Mouse (Mus musculus) lung, embryonic 16.5 days (tissue): ENCODE data around the gene Commd1. TPM values are rescaled to one million over a fixed set of nuclear protein-coding genes. Genes with fewer than 3 reads are reported as not detected.
A peak's percentile ranks its signal among the peaks of the same experiment; 100 is the strongest.

ENCODE experiments used
- ATAC-seq: fragments of 200-750 bp; cut with Nextera tagmentation; 2 replicates; pipeline ENCODE4 v1.8.0; 2017; ENCODE audit warnings: low read depth, mild to moderate bottlenecking, moderate library complexity
- H3K27ac ChIP-seq: fragments of 300-500 bp; sonication (generic); 2 replicates; pipeline ENCODE4 v1.5.1; 2014; ENCODE audit warnings: mild to moderate bottlenecking, control low read depth, low read length
- H3K27me3 ChIP-seq: fragments of 300-500 bp; sonication (generic); 2 replicates; pipeline ENCODE4 v1.6.1; 2014; ENCODE audit warnings: low read depth, low read length, mixed read lengths; ENCODE audit not compliant: control insufficient read depth, insufficient read depth
- H3K36me3 ChIP-seq: fragments of 300-500 bp; sonication (generic); 2 replicates; pipeline ENCODE4 v1.6.1; 2014; ENCODE audit warnings: low read length; ENCODE audit not compliant: control insufficient read depth, insufficient read depth
- H3K4me1 ChIP-seq: fragments of 300-500 bp; sonication (generic); replicated peaks from 2 replicates; pipeline ENCODE4 v1.6.1; 2014; ENCODE audit warnings: low read length, mixed read lengths; ENCODE audit not compliant: control insufficient read depth, insufficient read depth
- H3K4me2 ChIP-seq: fragments of 300-500 bp; sonication (generic); 2 replicates; pipeline ENCODE4 v1.6.1; 2014; ENCODE audit warnings: low read depth, low read length, control low read depth
- H3K4me3 ChIP-seq: fragments of 300-500 bp; sonication (generic); 2 replicates; pipeline ENCODE4 v1.5.1; 2014; ENCODE audit warnings: mild to moderate bottlenecking, low read length, control low read depth
- H3K9ac ChIP-seq: fragments of 300-500 bp; sonication (generic); 2 replicates; pipeline ENCODE4 v1.6.1; 2014; ENCODE audit warnings: low read length, control low read depth
- H3K9me3 ChIP-seq: fragments of 300-500 bp; sonication (generic); 2 replicates; pipeline ENCODE4 v1.6.1; 2016; ENCODE audit warnings: low read length; ENCODE audit not compliant: control insufficient read depth
- WGBS: fragments of 180-500 bp; shearing (Covaris S2); extraction: QIAGEN DNeasy Blood & Tissue Kit; methylation state at CpG from one replicate; pipeline ENCODE4 v1.1.7; 2014; 5-methylcytosine and 5-hydroxymethylcytosine counted together
- polyA plus RNA-seq: library from polyadenylated mRNA; unstranded; fragments of >200 nt; fragmentation: Nextera tagmentation; extraction: Ambion mirVana; gene quantifications from 2 replicates; pipeline ENCODE4 v1.2.1, GENCODE M21; 2015

Gene Commd1
- polyA plus RNA-seq, 1 experiment from 2014 or later: 381 TPM

GRCm38 (mm10) chr11:22965503-22965902, 16.7 kb downstream of the Commd1 start:
- H3K9ac ChIP-seq: no peak overlapping the region
- no peaks in the 10 kb centered on the region for H3K4me1 ChIP-seq
- no peak overlapping the region for H3K27ac ChIP-seq
- H3K36me3 ChIP-seq: peaks cover 6% of the 10 kb centered on the region; the same call in 1 of the 2 replicates
- no peak overlapping the region for H3K4me2 ChIP-seq
- no peak overlapping the region for H3K4me3 ChIP-seq
- whole genome bisulfite sequencing: 82% methylated on average over 4 of the region's 4 CpGs
- no peaks in the 10 kb centered on the region for H3K27me3 ChIP-seq
- peaks cover 6% of the 10 kb centered on the region for H3K9me3 ChIP-seq
- no peak for ATAC-seq

- Histone ChIP-seq H3K9ac (no peak overlapping the region), H3K4me1 (no peaks in the 10 kb centered on the region), H3K4me2 (no peak overlapping the region), H3K27me3 (no peaks in the 10 kb centered on the region), H3K36me3 (peaks cover 6% of the 10 kb centered on the region; the same call in 1 of the 2 replicates), H3K9me3 (peaks cover 6% of the 10 kb centered on the region), H3K4me3 (no peak overlapping the region), H3K27ac (no peak overlapping the region)
- ATAC-seq: no peak
- 77% methylated on average over 4 of the region's 4 CpGs for WGBS
These were observed 17.8 kb downstream of the Commd1 start for GRCm38 (mm10) chr11:22964401-22964800.

- Histone ChIP-seq H3K27me3 (no peaks in the 10 kb centered on the region), H3K9ac (no peak overlapping the region), H3K9me3 (peaks cover 2% of the 10 kb centered on the region), H3K4me2 (no peak overlapping the region), H3K27ac (no peak overlapping the region), H3K36me3 (peaks cover 6% of the 10 kb centered on the region; the same call in 1 of the 2 replicates), H3K4me1 (no peaks in the 10 kb centered on the region), H3K4me3 (no peak overlapping the region)
- WGBS: 94% methylated on average over 1 of the region's 1 CpGs
- no peak for ATAC-seq
These were observed 20.1 kb downstream of the Commd1 start for GRCm38 (mm10) chr11:22962101-22962500.

- WGBS: 93% methylated on average over 4 of the region's 4 CpGs
- no peaks in the 10 kb centered on the region for H3K9me3 ChIP-seq
- no peak for ATAC-seq
These were observed 24.3 kb downstream of the Commd1 start for GRCm38 (mm10) chr11:22957791-22958374.

GRCm38 (mm10) chr11:22956830-22957229, 25.4 kb downstream of the Commd1 start:
- no peak overlapping the region for H3K4me2 ChIP-seq
- no peaks in the 10 kb centered on the region for H3K27me3 ChIP-seq
- H3K4me1 ChIP-seq: no peaks in the 10 kb centered on the region
- 74% methylated on average over 4 of the region's 4 CpGs for WGBS
- no peaks in the 10 kb centered on the region for H3K9me3 ChIP-seq
- no peak overlapping the region for H3K9ac ChIP-seq
- H3K27ac ChIP-seq: no peak overlapping the region
- peak; percentile 73 for ATAC-seq
- no peak overlapping the region for H3K4me3 ChIP-seq
- no peaks in the 10 kb centered on the region for H3K36me3 ChIP-seq

More at GRCm38 (mm10) chr11:22957791-22958374, 24.3 kb downstream of the Commd1 start:
- Histone ChIP-seq H3K4me1 (no peaks in the 10 kb centered on the region), H3K4me3 (no peak overlapping the region), H3K9ac (no peak overlapping the region), H3K36me3 (no peaks in the 10 kb centered on the region), H3K27ac (no peak overlapping the region), H3K27me3 (no peaks in the 10 kb centered on the region), H3K4me2 (no peak overlapping the region)

- ATAC-seq: no peak
- H3K36me3 ChIP-seq: no peaks in the 10 kb centered on the region
- no peaks in the 10 kb centered on the region for H3K9me3 ChIP-seq
- H3K4me2 ChIP-seq: no peak overlapping the region
- H3K27ac ChIP-seq: no peak overlapping the region
- no peaks in the 10 kb centered on the region for H3K4me1 ChIP-seq
- no peak overlapping the region for H3K9ac ChIP-seq
- WGBS: 92% methylated on average over 6 of the region's 6 CpGs
- H3K27me3 ChIP-seq: no peaks in the 10 kb centered on the region
- no peak overlapping the region for H3K4me3 ChIP-seq
These were observed 25.8 kb downstream of the Commd1 start for GRCm38 (mm10) chr11:22956346-22956745.

- no peak overlapping the region for H3K27ac ChIP-seq
- no peak for ATAC-seq
- H3K27me3 ChIP-seq: no peaks in the 10 kb centered on the region
- H3K9me3 ChIP-seq: no peaks in the 10 kb centered on the region
- no peaks in the 10 kb centered on the region for H3K4me1 ChIP-seq
- no peak overlapping the region for H3K4me3 ChIP-seq
- 85% methylated on average over 7 of the region's 7 CpGs for WGBS
- no peak overlapping the region for H3K9ac ChIP-seq
- H3K36me3 ChIP-seq: no peaks in the 10 kb centered on the region
- no peak overlapping the region for H3K4me2 ChIP-seq
These were observed 29.5 kb downstream of the Commd1 start for GRCm38 (mm10) chr11:22952668-22953067.

GRCm38 (mm10) chr11:22950131-22950530, 32.1 kb downstream of the Commd1 start:
- no peak overlapping the region for H3K27ac ChIP-seq
- ATAC-seq: no peak
- H3K9me3 ChIP-seq: no peaks in the 10 kb centered on the region
- H3K4me1 ChIP-seq: no peaks in the 10 kb centered on the region
- 86% methylated on average over 6 of the region's 6 CpGs for WGBS
- no peaks in the 10 kb centered on the region for H3K36me3 ChIP-seq
- H3K4me3 ChIP-seq: no peak overlapping the region
- no peaks in the 10 kb centered on the region for H3K27me3 ChIP-seq
- no peak overlapping the region for H3K9ac ChIP-seq
- no peak overlapping the region for H3K4me2 ChIP-seq

- no peak overlapping the region for H3K9ac ChIP-seq
- no peaks in the 10 kb centered on the region for H3K36me3 ChIP-seq
- WGBS: 87% methylated on average over 1 of the region's 1 CpGs
- H3K9me3 ChIP-seq: no peaks in the 10 kb centered on the region
- no peak overlapping the region for H3K27ac ChIP-seq
- H3K4me2 ChIP-seq: no peak overlapping the region
- no peak overlapping the region for H3K4me3 ChIP-seq
- H3K4me1 ChIP-seq: no peaks in the 10 kb centered on the region
- H3K27me3 ChIP-seq: no peaks in the 10 kb centered on the region
- ATAC-seq: no peak
These were observed 33.1 kb downstream of the Commd1 start for GRCm38 (mm10) chr11:22949101-22949500.

- H3K36me3 ChIP-seq: no peaks in the 10 kb centered on the region
- 0 out of 2 replicates have a peak, but pooled peaks have one; percentile 34 for ATAC-seq
- WGBS: 77% methylated on average over 2 of the region's 2 CpGs
- H3K9ac ChIP-seq: no peak overlapping the region
- no peak overlapping the region for H3K27ac ChIP-seq
- H3K4me2 ChIP-seq: no peak overlapping the region
- H3K4me3 ChIP-seq: no peak overlapping the region
- H3K4me1 ChIP-seq: no peaks in the 10 kb centered on the region
- no peaks in the 10 kb centered on the region for H3K9me3 ChIP-seq
- H3K27me3 ChIP-seq: no peaks in the 10 kb centered on the region
These were observed 43.2 kb downstream of the Commd1 start for GRCm38 (mm10) chr11:22938983-22939382.
